In genomic region chr19:53741902-53742301, GRCm38 (mm10) we compare ENCODE assay signal across 10 mouse cellular contexts.
DNase-seq lines count a peak whose midpoint lies in the region; ATAC-seq and TF ChIP-seq lines count a peak whose summit lies in the region.
"Had no signal": no experiment of that assay in that cellular context is flagged by ENCODE, and none has a peak within 500 bp of the region (broad histone marks: within the 10 kb centered on the region; RNA-seq: fewer than 3 reads in every experiment).

No protein-coding gene starts in this region.

- H3K9me3 ChIP-seq in kidney, postnatal 0 days (replicated peaks; ENCODE audit: low read length): no peaks in the 10 kb centered on the region
- H3K9me3 ChIP-seq in CH12.LX (replicated peaks; ENCODE audit: low read length): no peaks in the 10 kb centered on the region
- H3K9me3 ChIP-seq: hindbrain, embryonic 10.5 days; limb, embryonic 10.5 days had no signal

- dilution Hi-C loops in CH12.LX (cut with MboI; ENCODE audit: extremely low pct_ligation_motif_present, extremely low pct_unique_long_range_greater_than_20kb, low sequenced_read_pairs): no loop called here

- no peak for TF ChIP-seq POLR2A in CH12.LX (IDR thresholded peaks at IDR 0.05; ENCODE audit: low read depth, low read length)
- TF ChIP-seq POLR2A in cerebellum, adult 2 months (IDR thresholded peaks at IDR 0.05; ENCODE audit: borderline replicate concordance, insufficient read depth, low read length): no peak

- in situ Hi-C loops in CH12.LX (cut with MboI; ENCODE audit: low pct_ligation_motif_present, low pct_unique_long_range_greater_than_20kb, low sequenced_read_pairs): no loop called here

- H3K36me3 ChIP-seq in kidney, postnatal 0 days (ENCODE audit: insufficient read depth, low read length): no peaks in the 10 kb centered on the region
- H3K36me3 ChIP-seq in CH12.LX (replicated peaks in 1 of 2; ENCODE audit: control insufficient read depth in 1 of 2, insufficient read depth in 1 of 2, low read length in 1 of 2): no peaks in the 10 kb centered on the region
- H3K36me3 ChIP-seq: hindbrain, embryonic 10.5 days; limb, embryonic 10.5 days had no signal

- no peak overlapping the region for H3K4me3 ChIP-seq in kidney, postnatal 0 days (replicated peaks; ENCODE audit: low read depth, low read length)
- no peak overlapping the region for H3K4me3 ChIP-seq in CH12.LX (replicated peaks in 1 of 3; ENCODE audit: low read depth in 2 of 3, low read length in 2 of 3, poor library complexity in 1 of 3)
- no peak overlapping the region for H3K4me3 ChIP-seq in cerebellum, adult 2 months (replicated peaks; ENCODE audit: insufficient read depth, low read depth, low read length)
- H3K4me3 ChIP-seq: hindbrain, embryonic 10.5 days; limb, embryonic 10.5 days had no signal

- no peaks in the 10 kb centered on the region for H3K27me3 ChIP-seq in kidney, postnatal 0 days (ENCODE audit: insufficient read depth, low read length)
- no peaks in the 10 kb centered on the region for H3K27me3 ChIP-seq in CH12.LX (replicated peaks)
- no peaks in the 10 kb centered on the region for H3K27me3 ChIP-seq in cerebellum, adult 2 months (ENCODE audit: control insufficient read depth, insufficient read depth, low read length)

- no peaks in the 10 kb centered on the region for H3K4me1 ChIP-seq in kidney, postnatal 0 days (replicated peaks; ENCODE audit: insufficient read depth, low read length)
- H3K4me1 ChIP-seq in CH12.LX (ENCODE audit: control insufficient read depth in 1 of 2, insufficient read depth in 2 of 2): peaks cover 9 to 11% of the 10 kb centered on the region in 2 experiments
- H3K4me1 ChIP-seq in cerebellum, adult 2 months (ENCODE audit: control insufficient read depth, insufficient read depth, low read length): no peaks in the 10 kb centered on the region

- peak; percentile 74 for DNase-seq in kidney, postnatal 0 days (ENCODE audit: low spot score)
- DNase-seq in kidney, postnatal 4 days: no peak
- DNase-seq in 3T3-L1 (ENCODE audit: low read depth, low spot score): peak; percentile 71
- peak; percentile 64 for DNase-seq in CH12.LX (ENCODE audit: extremely low read depth)
- peak; percentile 60 for DNase-seq in embryo, embryonic 11 days
- no peak for DNase-seq in Muller cell, postnatal 12 days (ENCODE audit: inconsistent ontology term)
- no peak for DNase-seq in cerebellum, adult 2 months
- DNase-seq: adrenal gland, postnatal 36 days had no signal

- H3K79me2 ChIP-seq in CH12.LX (replicated peaks; ENCODE audit: control insufficient read depth, extremely low read depth, insufficient read depth, poor library complexity, severe bottlenecking): no peaks in the 10 kb centered on the region

- TF ChIP-seq CTCF in kidney, postnatal 0 days (IDR thresholded peaks at IDR 0.05; ENCODE audit: low read depth): peak; percentile 57
- TF ChIP-seq CTCF in CH12.LX (conservative IDR thresholded peaks at IDR 0.05 in 1 of 2, IDR thresholded peaks at IDR 0.05 in 1 of 2; ENCODE audit: low read depth in 2 of 2, low read length in 2 of 2): peak; percentile 24 to 69; a peak in 3 of 4 replicates
- TF ChIP-seq CTCF in cerebellum, adult 2 months (IDR thresholded peaks at IDR 0.05; ENCODE audit: borderline replicate concordance, insufficient read depth, low read depth, low read length): no peak

- no peak overlapping the region for H3K27ac ChIP-seq in kidney, postnatal 0 days
- H3K27ac ChIP-seq in CH12.LX (ENCODE audit: insufficient read depth, low read depth): no peak overlapping the region
- H3K27ac ChIP-seq in cerebellum, adult 2 months (ENCODE audit: insufficient read depth, low read length): no peak overlapping the region
- H3K27ac ChIP-seq: hindbrain, embryonic 10.5 days; limb, embryonic 10.5 days had no signal

- no peak for TF ChIP-seq EP300 in CH12.LX (IDR thresholded peaks at IDR 0.05; ENCODE audit: low read length)

- no peak for ATAC-seq in kidney, postnatal 0 days (replicated peaks; ENCODE audit: low FRiP score, low read depth)

- no peak overlapping the region for H3K9ac ChIP-seq in kidney, postnatal 0 days (ENCODE audit: low read depth, low read length)
- no peak overlapping the region for H3K9ac ChIP-seq in CH12.LX (ENCODE audit: insufficient read depth, low read depth)

- peak; percentile 66 for TF ChIP-seq RAD21 in CH12.LX (IDR thresholded peaks at IDR 0.05; ENCODE audit: low read depth, low read length)

- WGBS in kidney, postnatal 0 days: 67% methylated on average over 3 of the region's 3 CpGs
- 65% methylated on average over 3 of the region's 3 CpGs for WGBS in cerebellum, adult 2 months

- no peak overlapping the region for H3K4me2 ChIP-seq in kidney, postnatal 0 days (ENCODE audit: low read length)
- H3K4me2 ChIP-seq in CH12.LX (ENCODE audit: insufficient read depth, low read depth, poor library complexity, severe bottlenecking): no peak overlapping the region

TF ChIP-seq in CH12.LX, 34 proteins besides CTCF, POLR2A, EP300 and RAD21:
- TF ChIP-seq IRF4 (IDR thresholded peaks at IDR 0.05; ENCODE audit: low read depth, low read length) (no peak), SMC3 (IDR thresholded peaks at IDR 0.05; ENCODE audit: low read depth, low read length) (peak; percentile 51)

Comparison
In these comparisons a context has a peak if more than half of its experiments do, and no peak if none do; other contexts are left out.
1. DNase-seq: peak in kidney, postnatal 0 days (single experiment), 3T3-L1 (single experiment), CH12.LX (single experiment) and embryo, embryonic 11 days (single experiment); none in kidney, postnatal 4 days (0 of 2), Muller cell, postnatal 12 days (single experiment) and cerebellum, adult 2 months (0 of 2).